ENCODE assay signal across 8 mouse cellular contexts in genomic region chr6:83162701-83163100, GRCm38 (mm10). TPM values are rescaled to one million over a fixed set of nuclear protein-coding genes. Genes with fewer than 3 reads are reported as not detected.
DNase-seq lines count a peak whose midpoint lies in the region; ATAC-seq and TF ChIP-seq lines count a peak whose summit lies in the region.

No protein-coding gene starts in this region.

- H3K27me3 ChIP-seq in embryonic facial prominence, embryonic 15.5 days, result peaks cover 31% of the 10 kb centered on the region
- peaks cover 31% of the 10 kb centered on the region for H3K27me3 ChIP-seq in hindbrain, embryonic 11.5 days (ENCODE audit: control insufficient read depth, insufficient read depth, low read length)
- H3K27me3 ChIP-seq in limb, embryonic 11.5 days (ENCODE audit: control insufficient read depth, insufficient read depth, low read length), result peaks cover 26% of the 10 kb centered on the region
- peaks cover 31% of the 10 kb centered on the region for H3K27me3 ChIP-seq in midbrain, embryonic 11.5 days (ENCODE audit: control insufficient read depth, insufficient read depth, low read length)
- H3K27me3 ChIP-seq in stomach, embryonic 14.5 days (ENCODE audit: control insufficient read depth, insufficient read depth, low read length), result peaks cover 11% of the 10 kb centered on the region

- peak; percentile 79 for TF ChIP-seq CTCF in layer of hippocampus, adult 2 months (conservative IDR thresholded peaks at IDR 0.05)
- peak; percentile 55 for TF ChIP-seq CTCF in bone marrow, adult 2 months (IDR thresholded peaks at IDR 0.05; ENCODE audit: control insufficient read depth, insufficient read depth, low read length)

- no peak for ATAC-seq in embryonic facial prominence, embryonic 15.5 days (ENCODE audit: insufficient number of reproducible peaks, low FRiP score, low TSS enrichment, low read depth)
- no peak for ATAC-seq in hindbrain, embryonic 11.5 days (ENCODE audit: low FRiP score)
- ATAC-seq in limb, embryonic 11.5 days (ENCODE audit: insufficient number of reproducible peaks, low FRiP score, low TSS enrichment, low read depth), result no peak
- no peak for ATAC-seq in midbrain, embryonic 11.5 days (ENCODE audit: low FRiP score)
- ATAC-seq in stomach, embryonic 14.5 days (ENCODE audit: insufficient number of reproducible peaks, insufficient read depth, low FRiP score, low read depth), result no peak

- H3K4me2 ChIP-seq in embryonic facial prominence, embryonic 15.5 days (replicated peaks), result peak overlapping the region; percentile 78
- no peak overlapping the region for H3K4me2 ChIP-seq in hindbrain, embryonic 11.5 days (replicated peaks; ENCODE audit: low read depth, low read length)
- peak overlapping the region; percentile 50 for H3K4me2 ChIP-seq in limb, embryonic 11.5 days (ENCODE audit: low read depth, severe bottlenecking)
- H3K4me2 ChIP-seq in midbrain, embryonic 11.5 days, result peak overlapping the region; percentile 29; the same call in 1 of the 2 replicates
- H3K4me2 ChIP-seq in stomach, embryonic 14.5 days (replicated peaks; ENCODE audit: low read depth, low read length), result peak overlapping the region; percentile 68

- H3K36me3 ChIP-seq in embryonic facial prominence, embryonic 15.5 days, result no peaks in the 10 kb centered on the region
- H3K36me3 ChIP-seq in hindbrain, embryonic 11.5 days (ENCODE audit: control insufficient read depth, insufficient read depth, low read length), result no peaks in the 10 kb centered on the region
- H3K36me3 ChIP-seq in limb, embryonic 11.5 days (ENCODE audit: control insufficient read depth, insufficient read depth, low read length), result no peaks in the 10 kb centered on the region
- H3K36me3 ChIP-seq in midbrain, embryonic 11.5 days (ENCODE audit: control insufficient read depth, insufficient read depth, low read length), result no peaks in the 10 kb centered on the region
- no peaks in the 10 kb centered on the region for H3K36me3 ChIP-seq in stomach, embryonic 14.5 days (ENCODE audit: control insufficient read depth, insufficient read depth, low read length)

- 2% methylated on average over 8 of the region's 8 CpGs for WGBS in bone marrow, adult 2 months
- WGBS in embryonic facial prominence, embryonic 15.5 days, result 1% methylated on average over 8 of the region's 8 CpGs
- 3% methylated on average over 8 of the region's 8 CpGs for WGBS in hindbrain, embryonic 11.5 days
- WGBS in limb, embryonic 11.5 days, result under 1% methylated on average over 8 of the region's 8 CpGs
- WGBS in midbrain, embryonic 11.5 days, result 4% methylated on average over 8 of the region's 8 CpGs
- 0% methylated on average over 8 of the region's 8 CpGs for WGBS in stomach, embryonic 14.5 days

- H3K27ac ChIP-seq in layer of hippocampus, adult 2 months, result no peak overlapping the region
- H3K27ac ChIP-seq in bone marrow, adult 2 months (ENCODE audit: control insufficient read depth, insufficient read depth, low read depth, low read length, poor library complexity), result no peak overlapping the region
- no peak overlapping the region for H3K27ac ChIP-seq in embryonic facial prominence, embryonic 15.5 days (replicated peaks)
- H3K27ac ChIP-seq in hindbrain, embryonic 11.5 days (ENCODE audit: low read depth, low read length), result no peak overlapping the region
- H3K27ac ChIP-seq in limb, embryonic 11.5 days (replicated peaks; ENCODE audit: low read depth, low read length), result no peak overlapping the region
- H3K27ac ChIP-seq in midbrain, embryonic 11.5 days (ENCODE audit: low read depth, low read length), result no peak overlapping the region
- H3K27ac ChIP-seq in stomach, embryonic 14.5 days (ENCODE audit: low read length), result no peak overlapping the region

- H3K9me3 ChIP-seq in embryonic facial prominence, embryonic 15.5 days (replicated peaks), result no peaks in the 10 kb centered on the region
- H3K9me3 ChIP-seq in hindbrain, embryonic 11.5 days (ENCODE audit: control insufficient read depth, low read length), result no peaks in the 10 kb centered on the region
- H3K9me3 ChIP-seq in limb, embryonic 11.5 days (ENCODE audit: control insufficient read depth, low read length), result no peaks in the 10 kb centered on the region
- no peaks in the 10 kb centered on the region for H3K9me3 ChIP-seq in midbrain, embryonic 11.5 days (ENCODE audit: control insufficient read depth, low read length)
- no peaks in the 10 kb centered on the region for H3K9me3 ChIP-seq in stomach, embryonic 14.5 days (ENCODE audit: control insufficient read depth, low read depth, low read length)

- peak overlapping the region; percentile 38 for H3K4me3 ChIP-seq in layer of hippocampus, adult 2 months
- H3K4me3 ChIP-seq in bone marrow, adult 2 months (replicated peaks; ENCODE audit: control insufficient read depth, low read depth, low read length), result no peak overlapping the region
- peak overlapping the region; percentile 39 for H3K4me3 ChIP-seq in embryonic facial prominence, embryonic 15.5 days (replicated peaks)
- peak overlapping the region; percentile 25; the same call in 1 of the 2 replicates for H3K4me3 ChIP-seq in hindbrain, embryonic 11.5 days (ENCODE audit: low read depth, low read length)
- H3K4me3 ChIP-seq in limb, embryonic 11.5 days (ENCODE audit: low read depth, low read length), result peak overlapping the region; percentile 27
- no peak overlapping the region; the same call in 1 of the 2 replicates for H3K4me3 ChIP-seq in midbrain, embryonic 11.5 days (ENCODE audit: low read depth, low read length)
- peak overlapping the region; percentile 39 for H3K4me3 ChIP-seq in stomach, embryonic 14.5 days (ENCODE audit: low read depth, low read length)

- peak overlapping the region; percentile 26; the same call in 1 of the 2 replicates for H3K9ac ChIP-seq in embryonic facial prominence, embryonic 15.5 days
- H3K9ac ChIP-seq in hindbrain, embryonic 11.5 days (ENCODE audit: low read depth, low read length), result no peak overlapping the region
- H3K9ac ChIP-seq in limb, embryonic 11.5 days (ENCODE audit: low read length), result no peak overlapping the region
- no peak overlapping the region for H3K9ac ChIP-seq in midbrain, embryonic 11.5 days (ENCODE audit: low read length)
- 0 out of 2 replicates have a peak overlapping the region, but pooled peaks have one; percentile 37 for H3K9ac ChIP-seq in stomach, embryonic 14.5 days (replicated peaks; ENCODE audit: low read depth, low read length)

- no peak for TF ChIP-seq POLR2A in bone marrow, adult 2 months (IDR thresholded peaks at IDR 0.05; ENCODE audit: borderline replicate concordance, control insufficient read depth, low read depth, low read length)

- DNase-seq in layer of hippocampus, adult 2 months (ENCODE audit: low spot score in 2 of 2), result peak; percentile 43 to 66
- DNase-seq in layer of hippocampus, adult 11-12 months (ENCODE audit: low spot score), result no peak
- DNase-seq in hindbrain, embryonic 11.5 days (ENCODE audit: low spot score), result peak; percentile 85
- DNase-seq in limb, embryonic 11.5 days (ENCODE audit: low spot score), result peak; percentile 81
- peak; percentile 96 for DNase-seq in midbrain, embryonic 11.5 days (ENCODE audit: low spot score, missing footprints)

- peaks cover 2% of the 10 kb centered on the region; the same call in 1 of the 2 replicates for H3K4me1 ChIP-seq in bone marrow, adult 2 months (ENCODE audit: control insufficient read depth, insufficient read depth, low read length)
- H3K4me1 ChIP-seq in embryonic facial prominence, embryonic 15.5 days, result peaks cover 32% of the 10 kb centered on the region
- peaks cover 6% of the 10 kb centered on the region; the same call in 1 of the 2 replicates for H3K4me1 ChIP-seq in hindbrain, embryonic 11.5 days (replicated peaks; ENCODE audit: control insufficient read depth, insufficient read depth, low read length)
- H3K4me1 ChIP-seq in limb, embryonic 11.5 days (ENCODE audit: control insufficient read depth, insufficient read depth, low read length), result peaks cover 26% of the 10 kb centered on the region
- H3K4me1 ChIP-seq in midbrain, embryonic 11.5 days (ENCODE audit: control insufficient read depth, insufficient read depth, low read length), result peaks cover 20% of the 10 kb centered on the region
- peaks cover 14% of the 10 kb centered on the region; the same call in 1 of the 2 replicates for H3K4me1 ChIP-seq in stomach, embryonic 14.5 days (ENCODE audit: control insufficient read depth, insufficient read depth, low read length)

RNA-seq across cellular contexts. Expression of gene Dctn1, which starts 3.0 kb away (rescaled TPM):
- total RNA-seq in layer of hippocampus, adult 2 months (2021), result 100 to 1,000 TPM; 400 to 422 TPM
- polyA plus RNA-seq in bone marrow, adult 2 months (2011; ENCODE audit: insufficient read depth, insufficient read length, low replicate concordance, missing spikeins), result 31.5 and 76.8 TPM in 2 replicates
- 98.7 and 103 TPM in 2 replicates for polyA plus RNA-seq in embryonic facial prominence, embryonic 15.5 days (2015; fragmentation: Nextera tagmentation; extraction: Ambion mirVana)
- 75.1 and 81.6 TPM in 2 replicates for polyA plus RNA-seq in hindbrain, embryonic 11.5 days (2014; fragmentation: Nextera tagmentation; extraction: Ambion mirVana)
- 70.4 and 71.4 TPM in 2 replicates for polyA plus RNA-seq in limb, embryonic 11.5 days (2014; fragmentation: Nextera tagmentation; extraction: Ambion mirVana)
- polyA plus RNA-seq in midbrain, embryonic 11.5 days (2014; fragmentation: Nextera tagmentation; extraction: Ambion mirVana), result 80.2 and 81.7 TPM in 2 replicates
- polyA plus RNA-seq in stomach, embryonic 14.5 days (2014; fragmentation: Nextera tagmentation; extraction: Ambion mirVana), result 70.4 and 73.9 TPM in 2 replicates

RNA-seq across cellular contexts. Expression of gene 1700003E16Rik, which starts 6.5 kb away (rescaled TPM):
- total RNA-seq in layer of hippocampus, adult 2 months (2021), result 10 to 100 TPM; 21.8 to 21.9 TPM
- polyA plus RNA-seq in bone marrow, adult 2 months (2011; ENCODE audit: insufficient read depth, insufficient read length, low replicate concordance, missing spikeins), result not detected in 2 replicates
- 10.3 and 17.2 TPM in 2 replicates for polyA plus RNA-seq in embryonic facial prominence, embryonic 15.5 days (2015; fragmentation: Nextera tagmentation; extraction: Ambion mirVana)
- 3.7 TPM in 2 replicates for polyA plus RNA-seq in hindbrain, embryonic 11.5 days (2014; fragmentation: Nextera tagmentation; extraction: Ambion mirVana)
- 0.58 and 1.1 TPM in 2 replicates for polyA plus RNA-seq in limb, embryonic 11.5 days (2014; fragmentation: Nextera tagmentation; extraction: Ambion mirVana)
- polyA plus RNA-seq in midbrain, embryonic 11.5 days (2014; fragmentation: Nextera tagmentation; extraction: Ambion mirVana), result 1.7 TPM in 2 replicates
- 0.77 and 1.2 TPM in 2 replicates for polyA plus RNA-seq in stomach, embryonic 14.5 days (2014; fragmentation: Nextera tagmentation; extraction: Ambion mirVana)

RNA-seq across cellular contexts. Expression of gene Wdr54, which starts 6.5 kb away (rescaled TPM):
- total RNA-seq in layer of hippocampus, adult 2 months (2021), result 10 to 100 TPM; 25.0 to 32.0 TPM
- not detected in 2 replicates for polyA plus RNA-seq in bone marrow, adult 2 months (2011; ENCODE audit: insufficient read depth, insufficient read length, low replicate concordance, missing spikeins)
- polyA plus RNA-seq in embryonic facial prominence, embryonic 15.5 days (2015; fragmentation: Nextera tagmentation; extraction: Ambion mirVana), result 7.9 and 12.0 TPM in 2 replicates
- 12.3 and 13.8 TPM in 2 replicates for polyA plus RNA-seq in hindbrain, embryonic 11.5 days (2014; fragmentation: Nextera tagmentation; extraction: Ambion mirVana)
- polyA plus RNA-seq in limb, embryonic 11.5 days (2014; fragmentation: Nextera tagmentation; extraction: Ambion mirVana), result 11.5 and 13.7 TPM in 2 replicates
- 11.1 and 13.7 TPM in 2 replicates for polyA plus RNA-seq in midbrain, embryonic 11.5 days (2014; fragmentation: Nextera tagmentation; extraction: Ambion mirVana)
- polyA plus RNA-seq in stomach, embryonic 14.5 days (2014; fragmentation: Nextera tagmentation; extraction: Ambion mirVana), result 5.3 and 5.8 TPM in 2 replicates

RNA-seq across cellular contexts. Expression of gene Rtkn, which starts 27.4 kb away (rescaled TPM):
- total RNA-seq in layer of hippocampus, adult 2 months (2021), result 10 to 100 TPM; 80.0 to 84.0 TPM
- 1.3 and 1.6 TPM in 2 replicates for polyA plus RNA-seq in bone marrow, adult 2 months (2011; ENCODE audit: insufficient read depth, insufficient read length, low replicate concordance, missing spikeins)
- 62.8 and 63.2 TPM in 2 replicates for polyA plus RNA-seq in embryonic facial prominence, embryonic 15.5 days (2015; fragmentation: Nextera tagmentation; extraction: Ambion mirVana)
- polyA plus RNA-seq in hindbrain, embryonic 11.5 days (2014; fragmentation: Nextera tagmentation; extraction: Ambion mirVana), result 17.7 and 18.3 TPM in 2 replicates
- polyA plus RNA-seq in limb, embryonic 11.5 days (2014; fragmentation: Nextera tagmentation; extraction: Ambion mirVana), result 29.2 and 30.5 TPM in 2 replicates
- polyA plus RNA-seq in midbrain, embryonic 11.5 days (2014; fragmentation: Nextera tagmentation; extraction: Ambion mirVana), result 13.6 and 16.6 TPM in 2 replicates
- polyA plus RNA-seq in stomach, embryonic 14.5 days (2014; fragmentation: Nextera tagmentation; extraction: Ambion mirVana), result 18.8 and 19.2 TPM in 2 replicates

RNA-seq across cellular contexts. Expression of gene Ino80b, which starts 37.5 kb away (rescaled TPM):
- total RNA-seq in layer of hippocampus, adult 2 months (2021), result 10 to 100 TPM; 22.3 to 25.4 TPM
- 6.6 and 16.6 TPM in 2 replicates for polyA plus RNA-seq in bone marrow, adult 2 months (2011; ENCODE audit: insufficient read depth, insufficient read length, low replicate concordance, missing spikeins)
- 18.2 and 18.5 TPM in 2 replicates for polyA plus RNA-seq in embryonic facial prominence, embryonic 15.5 days (2015; fragmentation: Nextera tagmentation; extraction: Ambion mirVana)
- polyA plus RNA-seq in hindbrain, embryonic 11.5 days (2014; fragmentation: Nextera tagmentation; extraction: Ambion mirVana), result 18.5 and 21.3 TPM in 2 replicates
- polyA plus RNA-seq in limb, embryonic 11.5 days (2014; fragmentation: Nextera tagmentation; extraction: Ambion mirVana), result 20.8 and 21.7 TPM in 2 replicates
- polyA plus RNA-seq in midbrain, embryonic 11.5 days (2014; fragmentation: Nextera tagmentation; extraction: Ambion mirVana), result 18.8 and 19.4 TPM in 2 replicates
- 13.6 and 16.5 TPM in 2 replicates for polyA plus RNA-seq in stomach, embryonic 14.5 days (2014; fragmentation: Nextera tagmentation; extraction: Ambion mirVana)

Comparison
In these comparisons a context has a peak if more than half of its experiments do, and no peak if none do; other contexts are left out.
1. H3K4me3 ChIP-seq: peak in layer of hippocampus, adult 2 months (single experiment), embryonic facial prominence, embryonic 15.5 days (single experiment), hindbrain, embryonic 11.5 days (single experiment), limb, embryonic 11.5 days (single experiment) and stomach, embryonic 14.5 days (single experiment); none in bone marrow, adult 2 months (single experiment) and midbrain, embryonic 11.5 days (single experiment).
2. H3K9ac ChIP-seq: peak in embryonic facial prominence, embryonic 15.5 days (single experiment) and stomach, embryonic 14.5 days (single experiment); none in hindbrain, embryonic 11.5 days (single experiment), limb, embryonic 11.5 days (single experiment) and midbrain, embryonic 11.5 days (single experiment).